Mouse (Mus musculus) ES-E14 (cell line): ENCODE results near the gene Gm10153.

Source experiments
- CHD2 ChIP-seq: IDR thresholded peaks from 2 replicates; pipeline ENCODE4 v1.6.1; 2014; ENCODE audit warnings: mild to moderate bottlenecking, low read depth, low read length, inconsistent platforms
- HCFC1 ChIP-seq: IDR thresholded peaks from 2 replicates; pipeline ENCODE4 v1.6.1; 2012; ENCODE audit warnings: low read length, inconsistent platforms, borderline replicate concordance; ENCODE audit not compliant: insufficient read depth
- MAFK ChIP-seq: IDR thresholded peaks from 2 replicates; pipeline ENCODE4 v1.6.1; 2014; ENCODE audit warnings: mild to moderate bottlenecking, low read depth, low read length, inconsistent platforms; ENCODE audit not compliant: insufficient read depth
- ZNF384 ChIP-seq: IDR thresholded peaks from 2 replicates; pipeline ENCODE4 v1.6.1; 2012; ENCODE audit warnings: low read depth, low read length, inconsistent platforms

GRCm38 (mm10) chr7:142148633-142149032 is 41.6 kb downstream of the Gm10153 start:
- TF ChIP-seq ZNF384 (no peak), CHD2 (no peak), MAFK (peak; percentile 77), HCFC1 (no peak)
